ENCODE assay signal across 9 mouse cellular contexts in the genomic region with DNA sequence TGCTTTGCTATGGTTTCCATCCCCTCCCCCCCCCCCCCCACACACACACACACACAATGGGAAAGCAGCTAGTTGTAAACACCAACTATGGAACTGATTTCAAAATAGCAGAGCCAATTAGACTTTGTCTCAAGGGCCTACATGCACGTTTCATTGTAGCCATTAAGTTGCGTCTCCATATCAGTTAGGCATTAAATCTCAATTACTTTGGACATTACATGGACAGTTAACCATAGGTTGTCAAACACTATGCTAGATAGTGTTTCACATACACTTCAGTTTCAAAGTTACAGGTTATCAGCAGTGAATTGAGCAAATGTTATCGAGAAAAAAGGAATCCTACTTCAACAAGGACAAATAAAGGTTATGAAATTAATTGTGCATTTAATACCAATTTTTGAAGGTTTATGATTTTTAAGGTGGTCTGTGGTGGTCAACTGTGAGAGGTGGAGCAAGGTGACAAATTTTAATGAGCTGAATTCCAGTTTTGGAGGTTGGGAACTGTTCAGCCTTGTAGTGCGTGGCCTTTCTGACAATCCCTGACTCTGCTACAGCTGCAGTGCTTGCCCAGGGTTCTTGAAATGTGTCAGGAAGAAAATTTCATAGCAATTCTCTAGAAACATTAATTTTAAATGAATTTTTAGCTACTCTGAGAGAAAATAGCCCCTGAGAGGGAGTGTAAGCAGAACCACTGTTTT.
DNase-seq lines count a peak whose midpoint lies in the region; ATAC-seq lines count a peak whose summit lies in the region.
"Had no signal": no experiment of that assay in that cellular context is flagged by ENCODE, and none has a peak within 500 bp of the region (broad histone marks: within the 10 kb centered on the region; RNA-seq: fewer than 3 reads in every experiment).

No protein-coding gene starts in this region.

- H3K27ac ChIP-seq in lung, embryonic 15.5 days = no peak overlapping the region
- peak overlapping the region; percentile 64 for H3K27ac ChIP-seq in hindbrain, embryonic 10.5 days
- H3K27ac ChIP-seq in limb, embryonic 15.5 days = no peak overlapping the region
- no peak overlapping the region for H3K27ac ChIP-seq in stomach, embryonic 16.5 days (ENCODE audit: low read length)
- H3K27ac ChIP-seq: liver, embryonic 15.5 days had no signal

- H3K4me2 ChIP-seq in lung, embryonic 15.5 days = peak overlapping the region; percentile 49
- H3K4me2 ChIP-seq in limb, embryonic 15.5 days = peak overlapping the region; percentile 51
- peak overlapping the region; percentile 55 for H3K4me2 ChIP-seq in stomach, embryonic 16.5 days (ENCODE audit: low read depth, low read length)
- H3K4me2 ChIP-seq: liver, embryonic 15.5 days had no signal

- H3K36me3 ChIP-seq in lung, embryonic 15.5 days = no peaks in the 10 kb centered on the region
- no peaks in the 10 kb centered on the region for H3K36me3 ChIP-seq in hindbrain, embryonic 10.5 days
- H3K36me3 ChIP-seq in limb, embryonic 15.5 days = no peaks in the 10 kb centered on the region
- no peaks in the 10 kb centered on the region for H3K36me3 ChIP-seq in stomach, embryonic 16.5 days (ENCODE audit: control insufficient read depth, insufficient read depth, low read length)
- H3K36me3 ChIP-seq: liver, embryonic 15.5 days had no signal

- ATAC-seq in lung, embryonic 15.5 days (ENCODE audit: borderline replicate concordance, extremely low read depth, low FRiP score, low TSS enrichment) = no peak
- no peak for ATAC-seq in limb, embryonic 15.5 days (ENCODE audit: insufficient number of reproducible peaks, low FRiP score, low TSS enrichment, low read depth)
- ATAC-seq in stomach, embryonic 16.5 days (ENCODE audit: insufficient read depth, low FRiP score) = no peak; the same call in 1 of the 2 replicates

- peak overlapping the region; percentile 25 for H3K4me3 ChIP-seq in lung, embryonic 15.5 days
- peak overlapping the region; percentile 45 for H3K4me3 ChIP-seq in hindbrain, embryonic 10.5 days
- peak overlapping the region; percentile 37 for H3K4me3 ChIP-seq in limb, embryonic 15.5 days
- H3K4me3 ChIP-seq in stomach, embryonic 16.5 days (replicated peaks; ENCODE audit: low read length) = peak overlapping the region; percentile 41
- H3K4me3 ChIP-seq: liver, embryonic 15.5 days had no signal

- H3K9ac ChIP-seq in lung, embryonic 15.5 days = no peak overlapping the region
- H3K9ac ChIP-seq in limb, embryonic 15.5 days = no peak overlapping the region
- H3K9ac ChIP-seq in stomach, embryonic 16.5 days (ENCODE audit: low read length) = no peak overlapping the region; the same call in 1 of the 2 replicates
- H3K9ac ChIP-seq: liver, embryonic 15.5 days had no signal

- DNase-seq in lung, postnatal 14 days = no peak
- DNase-seq in hindbrain, embryonic 10.5 days (ENCODE audit: low spot score) = no peak
- DNase-seq in left cerebral cortex, adult 9 months (ENCODE audit: low spot score in 2 of 2) = no peak
- DNase-seq in layer of hippocampus, postnatal 10 days (ENCODE audit: low spot score in 2 of 2) = no peak
- DNase-seq: adrenal gland, postnatal 14 days had no signal

- H3K4me1 ChIP-seq in lung, embryonic 15.5 days = 0 out of 2 replicates have a peak, but pooled peaks cover 3% of the 10 kb centered on the region
- peaks cover 6% of the 10 kb centered on the region for H3K4me1 ChIP-seq in hindbrain, embryonic 10.5 days (replicated peaks)
- 0 out of 2 replicates have a peak, but pooled peaks cover 4% of the 10 kb centered on the region for H3K4me1 ChIP-seq in limb, embryonic 15.5 days
- no peaks in the 10 kb centered on the region for H3K4me1 ChIP-seq in stomach, embryonic 16.5 days (ENCODE audit: control insufficient read depth, insufficient read depth, low read length)
- H3K4me1 ChIP-seq: liver, embryonic 15.5 days had no signal

- 77% methylated on average over 4 of the region's 4 CpGs for WGBS in lung, embryonic 15.5 days
- WGBS in hindbrain, embryonic 10.5 days = 88% methylated on average over 4 of the region's 4 CpGs
- 74% methylated on average over 4 of the region's 4 CpGs for WGBS in limb, embryonic 15.5 days
- WGBS in stomach, embryonic 16.5 days = 79% methylated on average over 4 of the region's 4 CpGs

- no peaks in the 10 kb centered on the region for H3K27me3 ChIP-seq in lung, embryonic 15.5 days
- H3K27me3 ChIP-seq in hindbrain, embryonic 10.5 days (ENCODE audit: insufficient read depth, poor library complexity, severe bottlenecking) = no peaks in the 10 kb centered on the region
- no peaks in the 10 kb centered on the region for H3K27me3 ChIP-seq in limb, embryonic 15.5 days
- H3K27me3 ChIP-seq in stomach, embryonic 16.5 days (ENCODE audit: control insufficient read depth, insufficient read depth, low read length) = no peaks in the 10 kb centered on the region
- H3K27me3 ChIP-seq: liver, embryonic 15.5 days had no signal

- H3K9me3 ChIP-seq in lung, embryonic 15.5 days = no peaks in the 10 kb centered on the region
- H3K9me3 ChIP-seq in hindbrain, embryonic 10.5 days = no peaks in the 10 kb centered on the region
- no peaks in the 10 kb centered on the region for H3K9me3 ChIP-seq in limb, embryonic 15.5 days
- H3K9me3 ChIP-seq in stomach, embryonic 16.5 days (replicated peaks; ENCODE audit: control insufficient read depth, low read length) = no peaks in the 10 kb centered on the region
- H3K9me3 ChIP-seq: liver, embryonic 15.5 days had no signal
